Mouse (Mus musculus) c-Kit-positive CD71-positive TER-119-negative erythroid progenitor cells, embryonic 14.5 days (primary cell): ENCODE measurements around the gene C6.

Source experiments
- DNase-seq: peaks from one replicate; pipeline ENCODE4 v3.0.0-alpha.2; 2013; ENCODE audit warnings: low read depth

The C6 gene

DNA sequence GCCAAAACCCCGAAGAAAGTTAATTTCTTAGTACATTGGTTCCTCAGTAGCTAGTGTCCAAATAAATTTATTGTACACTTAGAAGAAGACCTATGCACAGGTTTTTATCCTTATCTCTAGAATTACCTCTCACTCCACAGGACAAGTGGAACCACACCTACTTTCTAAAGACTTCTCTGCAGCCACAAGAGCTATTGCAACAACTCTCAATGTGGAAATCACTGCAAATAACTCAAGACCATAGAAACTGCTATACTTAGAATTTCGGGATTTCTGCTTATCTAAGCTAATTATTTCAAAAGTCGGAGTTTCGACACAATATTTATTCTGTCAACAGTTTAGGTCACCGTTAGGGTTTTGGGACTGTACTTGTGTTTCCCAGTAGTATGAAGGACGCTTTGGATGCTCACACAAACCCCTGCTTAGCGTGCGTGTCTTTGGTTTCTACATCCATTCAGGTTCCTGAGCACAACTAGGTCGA lies at the start of gene C6:
Gene C6, plus strand, starts transcription at position 346 of the 481 bp plus-strand sequence.
- no peak for DNase-seq

DNA sequence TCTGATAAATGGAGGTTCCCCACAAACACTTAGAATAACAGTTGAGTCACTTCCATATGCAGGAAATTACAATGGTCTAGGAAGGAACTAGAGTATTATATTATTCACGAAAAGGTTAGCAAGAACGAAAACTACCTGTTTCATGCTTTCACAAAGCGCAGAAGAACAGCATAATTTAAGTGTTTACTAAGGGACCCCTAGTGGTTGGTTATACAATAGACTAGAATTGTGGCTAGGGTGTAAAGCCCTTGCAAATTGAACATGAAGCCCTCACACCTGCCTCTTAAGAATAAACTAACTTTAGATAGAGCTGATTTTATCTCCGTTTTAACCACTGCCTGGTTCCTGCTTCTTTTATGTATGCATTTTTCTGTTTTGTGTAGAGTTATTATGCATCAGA lies 29.4 kb upstream of the C6 start:
- no peak for DNase-seq

DNA sequence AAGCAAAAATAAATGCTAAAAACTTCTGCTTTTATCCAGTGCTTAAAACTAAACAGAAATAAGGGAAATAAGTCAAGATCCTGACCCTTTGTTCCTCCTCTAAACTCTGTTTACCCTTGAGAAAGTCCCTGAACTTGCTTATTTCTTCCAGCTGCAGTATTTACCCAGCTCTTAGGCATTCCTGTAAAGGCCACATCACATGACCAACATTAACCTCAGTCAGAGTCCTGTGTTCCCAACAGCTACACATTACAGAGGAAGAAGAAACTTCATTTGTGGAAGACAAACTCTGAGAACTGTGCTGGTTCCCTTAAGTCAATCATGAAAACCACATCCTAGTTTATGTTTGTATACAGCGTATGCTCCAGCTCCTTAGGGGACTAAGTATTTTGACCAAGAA lies 7.2 kb downstream of the C6 start:
- no peak for DNase-seq

DNA sequence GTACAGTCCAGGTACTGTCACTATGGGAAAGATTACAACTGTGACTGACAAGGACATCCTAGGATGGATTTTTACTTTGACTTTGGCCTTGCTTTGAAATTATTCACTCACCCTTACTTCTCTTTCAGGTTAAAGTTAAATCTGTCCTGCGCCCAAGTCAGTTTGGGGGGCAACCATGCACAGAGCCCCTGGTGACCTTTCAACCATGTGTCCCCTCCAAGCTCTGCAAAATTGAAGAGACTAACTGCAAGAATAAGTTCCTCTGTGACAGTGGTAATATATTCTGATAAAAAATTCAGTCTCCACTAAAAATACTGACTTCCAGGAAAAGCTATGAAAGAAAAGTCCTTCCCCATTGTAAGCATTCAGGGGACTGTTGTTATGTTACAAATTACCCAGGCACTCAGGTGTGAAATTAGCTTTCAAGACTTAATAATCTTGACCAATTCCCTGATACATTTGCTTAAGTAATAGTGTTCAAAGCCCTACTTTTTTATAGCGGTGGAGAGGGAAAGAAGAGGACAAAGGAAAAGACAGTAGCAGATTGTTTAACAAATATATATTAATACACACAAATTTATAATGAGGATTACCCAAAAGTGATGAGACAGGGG lies 8.1 kb downstream of the C6 start:
- no peak for DNase-seq

DNA sequence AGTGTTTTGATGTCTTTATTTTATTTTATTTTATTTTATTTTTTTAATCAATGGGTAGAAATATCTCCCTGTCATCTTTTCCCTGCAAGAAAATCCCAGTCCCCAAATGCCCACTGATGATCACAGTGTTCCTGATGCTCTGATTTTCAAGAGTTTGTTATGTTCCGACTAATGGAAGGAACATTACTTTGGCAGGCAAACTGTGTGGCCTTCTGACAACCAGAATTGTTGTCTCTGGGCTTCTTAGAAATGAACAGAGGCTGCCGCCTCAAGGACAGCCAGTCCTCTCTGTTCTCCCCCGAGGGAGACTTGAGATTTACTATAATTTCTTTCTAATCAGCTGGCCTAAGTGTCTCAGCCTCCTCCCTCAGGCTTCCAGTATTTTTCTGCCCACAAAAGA lies 20.7 kb downstream of the C6 start:
- no peak for DNase-seq

DNA sequence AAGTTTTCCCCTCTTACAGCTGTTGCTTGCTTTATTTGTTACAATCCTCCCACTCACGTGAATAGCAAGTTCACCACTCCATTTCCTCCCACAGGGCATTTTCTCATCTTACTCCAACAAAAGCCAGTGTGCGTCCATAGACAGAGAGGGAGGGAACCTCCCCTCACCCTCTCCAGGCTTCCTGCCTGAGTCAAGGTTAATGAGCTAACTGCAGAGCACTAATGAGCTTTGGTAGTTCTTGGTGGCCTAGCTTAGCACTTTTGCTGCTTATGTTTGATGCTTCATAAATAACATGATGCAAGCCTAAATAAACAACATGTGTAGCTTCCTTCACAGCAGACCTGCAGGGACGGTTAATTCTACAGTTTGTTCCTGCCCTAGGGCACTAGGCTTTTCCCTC lies 63.4 kb downstream of the C6 start:
- DNase-seq = no peak

DNA sequence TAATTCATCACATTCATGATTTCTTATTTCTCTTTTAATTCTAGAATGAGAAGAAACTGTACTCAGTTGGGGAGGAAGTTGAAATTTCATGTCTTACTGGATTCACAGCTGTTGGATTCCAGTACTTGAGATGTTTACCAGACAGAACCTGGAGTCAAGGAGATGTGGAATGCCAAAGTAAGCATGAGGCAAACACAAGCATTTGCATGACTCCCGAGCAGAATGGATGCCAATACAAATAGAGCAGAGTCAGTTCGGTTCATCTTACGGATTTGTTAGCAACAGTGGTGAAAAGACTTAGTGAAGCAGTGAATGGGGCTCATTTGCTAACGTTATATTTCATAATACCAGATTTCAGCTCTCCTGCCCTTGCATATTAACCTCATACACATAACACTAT lies 69.9 kb downstream of the C6 start:
- DNase-seq = no peak

DNA sequence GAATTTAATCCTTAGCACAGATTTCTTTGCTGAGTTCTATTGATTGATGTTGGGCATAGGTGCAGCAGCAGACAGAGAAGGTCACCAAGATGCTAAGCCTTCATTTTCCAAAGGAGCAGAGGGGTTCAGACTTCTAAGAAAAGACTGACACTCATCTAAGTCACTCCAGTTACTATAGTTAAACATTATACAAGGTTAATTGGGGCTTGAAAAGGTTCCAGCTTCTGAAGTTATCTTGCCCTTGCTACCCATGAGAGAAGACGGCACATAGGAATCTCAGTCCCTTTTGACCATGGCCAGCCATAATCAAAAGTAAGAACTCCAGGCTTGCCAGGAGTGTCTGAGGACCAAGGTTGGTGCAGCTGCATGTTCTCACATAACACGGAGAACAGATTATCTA lies 77.3 kb downstream of the C6 start:
- no peak for DNase-seq

DNA sequence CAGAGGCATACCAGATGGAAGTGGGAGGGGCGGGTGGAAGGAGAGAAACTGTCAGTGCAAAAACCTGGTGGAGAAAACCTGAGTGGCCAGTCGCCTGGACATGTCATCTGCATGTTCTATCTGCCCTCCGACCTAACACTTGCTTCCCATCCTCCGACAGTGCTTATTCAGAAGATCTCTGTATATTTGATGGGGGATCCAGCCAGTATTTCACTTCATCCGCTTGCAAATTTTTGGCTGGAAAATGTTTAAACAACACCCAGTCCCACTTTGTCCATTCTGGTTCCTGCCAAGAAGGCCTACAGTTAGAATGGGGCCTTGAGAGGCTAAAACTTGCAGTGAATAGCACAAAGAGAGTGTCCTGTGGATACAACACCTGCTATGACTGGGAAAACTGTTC lies 81.2 kb downstream of the C6 start:
- DNase-seq = no peak

DNA sequence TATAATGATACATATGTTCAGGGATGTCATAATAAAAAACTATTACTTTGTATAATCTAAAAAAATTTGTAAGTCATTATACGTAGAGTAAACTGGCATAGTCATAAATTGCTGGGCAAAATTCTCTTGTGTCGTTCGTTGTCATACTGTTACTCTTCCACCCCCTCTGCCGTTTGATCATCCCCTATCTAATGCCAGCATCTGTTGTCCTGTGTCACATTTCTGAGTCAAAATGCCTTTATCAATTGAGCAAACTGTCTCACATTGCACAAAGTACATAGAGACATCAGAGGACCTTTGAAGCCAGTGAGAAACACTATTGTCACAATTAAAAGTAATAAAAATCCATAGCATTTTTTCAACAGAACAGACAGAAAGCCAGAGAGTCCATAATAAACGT lies 88.0 kb downstream of the C6 start:
- no peak for DNase-seq

DNA sequence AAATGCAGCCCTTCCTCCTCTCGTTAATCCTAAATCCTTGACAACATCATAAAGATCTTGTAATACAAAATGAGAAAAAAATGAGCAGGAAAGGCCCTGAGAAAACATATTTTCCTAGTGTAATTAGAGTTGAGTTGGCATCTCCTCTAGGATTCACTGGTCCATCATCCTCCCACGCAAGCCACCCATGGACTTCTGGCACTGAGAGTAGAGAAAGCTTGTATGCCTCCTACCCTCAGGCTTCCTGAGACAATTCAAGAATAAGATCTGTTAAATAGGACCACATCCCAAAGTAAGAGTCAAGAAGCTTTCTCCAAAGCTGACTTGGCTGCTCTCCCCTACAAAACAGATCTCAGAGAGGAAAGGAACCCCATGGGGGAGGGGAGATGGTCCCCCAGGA lies 88.7 kb downstream of the C6 start:
- DNase-seq = no peak

DNA sequence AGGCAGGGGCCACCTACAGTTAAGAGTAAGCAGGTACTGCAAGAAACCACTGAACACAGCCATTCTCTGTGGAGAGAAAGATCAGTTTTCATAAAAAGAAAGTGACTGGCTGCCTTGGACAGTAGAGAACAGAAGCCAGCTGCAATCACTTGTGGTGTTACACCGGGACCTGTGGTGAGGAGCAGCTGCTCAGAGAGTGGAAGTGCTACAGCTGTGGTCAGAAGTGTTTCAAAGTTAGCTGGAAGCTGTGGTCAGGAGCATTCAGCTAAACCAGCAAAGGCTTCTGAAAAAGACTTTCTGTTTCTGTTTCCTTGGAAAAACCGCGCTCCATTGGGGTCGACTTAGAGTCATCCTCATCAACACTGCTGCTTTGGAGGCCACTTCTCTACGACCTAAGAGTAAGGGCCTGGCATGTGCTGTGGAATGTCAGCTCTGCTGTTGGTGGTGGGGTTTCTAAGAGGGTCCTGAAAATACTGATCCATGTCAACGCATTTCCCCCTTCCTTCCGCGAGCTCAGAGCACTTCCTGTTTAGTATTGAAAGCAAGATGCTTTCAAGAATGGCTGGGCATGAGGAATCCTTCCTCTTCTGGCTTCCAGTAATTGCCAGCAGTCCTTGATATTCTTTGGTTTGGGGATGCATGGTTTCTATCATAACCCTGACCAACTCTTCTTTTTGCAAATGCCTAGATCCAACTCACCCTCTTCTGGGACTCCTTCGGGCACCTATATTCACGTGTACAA lies 89.9 kb downstream of the C6 start:
- DNase-seq = no peak

DNA sequence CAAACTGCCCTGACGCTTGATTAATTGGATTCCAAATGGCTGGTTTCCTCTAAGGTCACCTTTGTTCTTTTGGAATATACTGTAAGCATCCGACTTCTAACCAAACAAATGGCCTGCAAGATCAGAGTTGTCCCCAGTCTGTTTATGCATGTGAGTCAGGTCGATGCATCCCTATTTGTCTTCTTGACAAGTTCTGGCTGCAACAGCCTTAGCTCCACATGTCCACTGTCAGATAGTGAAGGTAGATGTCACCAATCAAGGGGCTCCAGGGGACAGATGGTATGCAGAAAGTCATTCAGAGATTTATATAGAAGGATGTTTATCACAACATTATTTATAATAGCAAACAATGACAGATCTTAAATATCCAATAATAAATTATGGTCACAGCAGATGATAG lies 91.5 kb downstream of the C6 start:
- DNase-seq = no peak

DNA sequence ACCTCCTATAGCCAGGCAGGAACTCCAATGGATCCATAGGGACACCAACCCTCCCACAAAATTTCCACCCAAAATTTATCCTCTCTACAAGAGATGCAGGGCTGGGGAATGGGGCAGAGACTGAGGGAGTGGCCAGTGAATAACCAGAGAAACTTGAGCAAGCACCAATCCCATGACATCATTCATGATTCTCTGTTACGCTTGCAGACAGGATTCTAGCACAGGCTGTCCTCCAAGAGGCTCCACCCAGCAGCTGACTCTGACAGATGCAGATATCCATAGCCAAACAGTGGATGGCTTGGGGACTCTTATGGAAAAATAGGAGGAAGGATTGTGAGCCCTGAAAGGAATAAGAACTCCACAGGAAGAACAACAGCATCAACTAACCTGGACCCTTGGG lies 94.2 kb downstream of the C6 start:
- no peak for DNase-seq

DNA sequence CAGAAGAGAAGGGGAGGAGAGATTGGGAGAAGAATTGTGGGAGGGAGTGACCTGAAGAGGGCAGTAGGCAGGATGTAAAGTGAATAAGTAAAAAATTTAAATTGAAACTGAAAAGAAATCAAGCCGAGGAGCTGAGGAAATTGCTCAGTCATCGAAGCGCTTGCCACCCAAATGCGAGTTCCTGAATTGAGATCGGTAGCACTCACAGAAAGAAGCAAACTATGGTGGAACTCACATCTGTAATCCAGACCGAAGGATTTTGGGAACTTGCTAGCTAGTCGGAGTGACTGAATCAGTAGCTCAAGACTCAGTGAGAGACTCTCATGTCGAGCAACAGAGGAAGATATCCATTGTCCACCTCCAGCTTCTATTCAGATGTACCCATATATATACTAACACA lies 94.8 kb downstream of the C6 start:
- DNase-seq = no peak

DNA sequence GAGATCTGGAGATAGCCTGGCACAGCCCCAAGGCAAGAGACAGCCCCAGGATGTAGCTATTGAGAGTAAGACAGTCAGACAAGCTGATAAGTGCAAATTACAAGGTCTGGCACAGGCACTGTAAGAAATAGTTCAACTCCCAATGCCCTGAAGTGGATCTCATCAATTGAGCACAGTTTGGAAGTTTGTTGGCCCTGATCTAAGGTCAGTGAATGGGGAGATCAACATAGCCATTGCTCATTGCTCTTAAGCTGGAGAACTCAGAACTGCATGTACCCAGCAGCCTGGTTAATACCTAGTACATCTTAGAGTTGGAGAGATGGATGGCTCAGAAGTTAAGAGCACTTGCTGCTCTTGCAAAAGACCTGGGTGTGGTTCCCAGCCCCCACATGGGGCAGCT lies 100.8 kb downstream of the C6 start:
- DNase-seq = no peak

DNA sequence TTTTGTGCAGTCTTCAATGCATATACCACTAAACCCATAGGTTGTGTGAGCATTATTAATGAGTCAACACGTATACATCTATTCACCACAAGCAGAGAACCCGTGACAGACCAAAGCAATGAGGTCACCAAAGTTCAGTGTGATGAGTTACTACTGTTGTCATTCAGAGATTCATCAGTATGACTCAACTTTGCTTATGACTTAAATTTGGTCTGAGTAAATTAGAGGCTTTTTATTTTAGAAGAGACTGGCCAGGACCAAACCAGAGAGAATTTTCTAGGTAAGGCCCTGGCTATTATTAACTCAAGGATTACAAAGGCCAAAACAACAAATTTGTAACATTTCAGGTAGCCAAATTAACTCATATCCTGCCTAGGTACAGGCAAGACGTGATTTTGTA lies 109.4 kb downstream of the C6 start:
- DNase-seq = no peak

DNA sequence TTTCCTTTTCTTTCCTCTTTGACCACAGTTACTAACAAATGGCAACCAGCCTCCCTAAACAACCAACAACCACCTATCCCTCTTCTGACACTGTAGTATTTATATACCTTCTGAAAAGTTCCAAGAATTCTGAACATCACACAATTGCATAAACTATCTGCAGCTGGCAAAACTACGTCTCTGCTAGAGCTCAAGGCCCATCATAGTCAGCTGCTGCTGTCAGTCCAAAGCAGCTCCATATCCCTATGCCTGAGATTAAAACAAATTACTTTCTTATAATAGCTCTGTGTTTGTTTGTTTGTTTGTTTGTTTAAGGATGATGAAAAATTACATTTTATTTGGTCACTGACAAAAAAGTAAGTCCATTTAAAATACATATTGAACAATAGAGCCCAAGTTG lies 123.0 kb downstream of the C6 start:
- DNase-seq = no peak
